In the genomic region with DNA sequence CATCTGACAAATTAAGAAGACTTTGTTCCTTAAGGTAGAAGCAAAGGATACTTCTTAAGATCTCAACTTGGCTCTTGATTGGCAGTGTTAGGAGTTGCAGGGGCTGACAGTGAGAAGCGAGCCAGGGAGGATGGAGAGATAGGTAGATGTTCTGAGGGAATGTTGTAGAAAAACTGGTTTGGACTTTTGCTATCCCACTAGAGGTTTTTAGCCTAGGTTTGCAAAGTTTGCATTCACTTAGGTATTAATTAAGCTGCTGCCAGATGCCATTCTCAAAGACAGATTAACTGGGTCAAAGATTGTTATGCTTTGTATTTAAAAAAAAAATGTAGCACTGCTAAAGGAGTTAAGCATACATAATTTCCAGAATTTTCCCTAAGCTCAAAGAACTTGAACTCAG, we compare ENCODE assay signal across 18 mouse cellular contexts. TPM values are rescaled to one million over a fixed set of nuclear protein-coding genes. Genes with fewer than 3 reads are reported as not detected.
"Had no signal": no experiment of that assay in that cellular context is flagged by ENCODE, and none has a peak within 500 bp of the region (broad histone marks: within the 10 kb centered on the region; RNA-seq: fewer than 3 reads in every experiment).

No protein-coding gene starts in this region.

- H3K4me2 ChIP-seq: midbrain, embryonic 12.5 days; neural tube, embryonic 13.5 days; neural tube, embryonic 15.5 days had no signal

- H3K27ac ChIP-seq: midbrain, embryonic 10.5 days; midbrain, embryonic 12.5 days; neural tube, embryonic 13.5 days; neural tube, embryonic 15.5 days had no signal

- ATAC-seq: midbrain, embryonic 16.5 days had no signal

- H3K27me3 ChIP-seq: midbrain, embryonic 12.5 days; neural tube, embryonic 13.5 days; neural tube, embryonic 15.5 days had no signal

- H3K9me3 ChIP-seq: midbrain, embryonic 10.5 days; midbrain, embryonic 12.5 days; neural tube, embryonic 13.5 days; neural tube, embryonic 15.5 days had no signal

- H3K9ac ChIP-seq: lung, embryonic 14.5 days; midbrain, embryonic 12.5 days; neural tube, embryonic 13.5 days; neural tube, embryonic 15.5 days had no signal

- DNase-seq: lung, embryonic 14.5 days; lung, postnatal 10 days; lung, postnatal 4 days; midbrain, embryonic 14.5 days; retina, postnatal 1 day; right cerebral cortex, adult 18-20 months; right cerebral cortex, postnatal 25 days; right cerebral cortex, postnatal 4 days; spleen, adult 18-20 months; thymus, adult 18-20 months; thymus, postnatal 14 days; thymus, postnatal 36 days had no signal

- H3K4me3 ChIP-seq: midbrain, embryonic 10.5 days; midbrain, embryonic 12.5 days; myocyte; neural tube, embryonic 13.5 days; neural tube, embryonic 15.5 days had no signal

- H3K4me1 ChIP-seq: midbrain, embryonic 10.5 days; midbrain, embryonic 12.5 days; neural tube, embryonic 13.5 days; neural tube, embryonic 15.5 days had no signal

- H3K36me3 ChIP-seq: midbrain, embryonic 10.5 days; midbrain, embryonic 12.5 days; neural tube, embryonic 13.5 days; neural tube, embryonic 15.5 days had no signal

RNA-seq across cellular contexts. Expression of a gene that starts 59.5 kb away (rescaled TPM):
- polyA plus RNA-seq: lung, embryonic 14.5 days; midbrain, embryonic 16.5 days; neural tube, embryonic 13.5 days had no signal
